Mouse (Mus musculus) ES-Bruce4 (cell line): Measurements from ENCODE around the gene Man1a2.

Source experiments
- CTCF ChIP-seq: IDR thresholded peaks from one replicate; pipeline ENCODE4 v1.8.1; 2011; ENCODE audit warnings: low read depth, low read length
- POLR2A ChIP-seq: IDR thresholded peaks from one replicate; pipeline ENCODE4 v1.8.1; 2011; ENCODE audit warnings: low read length; ENCODE audit not compliant: insufficient read depth

DNA sequence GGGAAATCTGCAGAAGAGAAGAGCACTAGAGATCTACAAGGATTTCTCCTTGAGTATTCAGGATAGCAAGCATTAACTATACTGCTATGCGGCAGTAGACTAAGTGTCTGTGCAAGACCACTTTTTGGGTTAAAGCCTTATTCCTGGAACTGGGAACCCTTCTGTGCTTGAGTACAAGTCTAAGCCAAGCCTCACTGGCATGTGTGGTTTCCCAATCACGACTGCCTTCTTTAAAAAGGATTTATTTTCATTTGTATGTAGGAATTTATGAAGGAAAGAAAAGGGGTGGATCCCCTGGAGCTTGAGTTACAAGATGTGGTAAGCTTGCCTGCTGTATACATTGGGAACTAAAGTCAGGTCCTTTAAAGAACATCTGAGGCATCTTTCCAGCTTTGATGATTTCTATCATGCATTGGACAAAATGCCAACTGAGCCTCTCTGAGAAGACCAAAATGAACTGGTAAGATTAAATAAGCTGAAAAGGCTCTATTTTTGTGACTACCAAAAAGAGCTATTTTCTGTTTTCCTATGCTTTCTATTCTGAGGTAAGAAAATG, 86.0 kb downstream of the Man1a2 start:
- no peak for TF ChIP-seq POLR2A
- no peak for TF ChIP-seq CTCF
